Comparison of ENCODE assay signal across 9 mouse cellular contexts in the genomic region with DNA sequence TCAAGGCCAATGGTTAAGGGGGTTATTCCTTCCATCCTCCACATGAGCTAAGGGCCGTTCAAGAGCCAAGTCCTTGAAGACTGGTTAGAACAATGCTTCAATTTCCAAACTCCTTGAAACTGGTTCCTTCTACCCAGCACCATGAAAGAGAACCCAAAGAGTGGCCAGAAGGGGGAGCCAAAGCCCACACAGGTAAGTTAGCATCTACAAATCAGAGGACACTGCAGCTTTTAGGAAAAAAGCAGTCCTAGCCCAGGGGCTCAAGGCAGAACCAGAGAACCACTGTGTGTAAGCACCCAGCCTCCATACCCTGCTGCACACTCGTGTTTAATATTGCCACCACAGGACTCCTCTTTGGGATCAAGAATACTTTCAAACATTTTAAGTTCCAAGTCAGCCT. TPM values are rescaled to one million over a fixed set of nuclear protein-coding genes. Genes with fewer than 3 reads are reported as not detected.
DNase-seq lines count a peak whose midpoint lies in the region; ATAC-seq lines count a peak whose summit lies in the region.
"Had no signal": no experiment of that assay in that cellular context is flagged by ENCODE, and none has a peak within 500 bp of the region (broad histone marks: within the 10 kb centered on the region; RNA-seq: fewer than 3 reads in every experiment).

No protein-coding gene starts in this region.

- H3K27ac ChIP-seq in heart, embryonic 10.5 days, result no peak overlapping the region
- H3K27ac ChIP-seq: lung, embryonic 15.5 days had no signal

- no peak overlapping the region for H3K4me3 ChIP-seq in heart, embryonic 10.5 days
- H3K4me3 ChIP-seq: lung, embryonic 15.5 days had no signal

- peaks cover 56% of the 10 kb centered on the region for H3K36me3 ChIP-seq in heart, embryonic 10.5 days

- WGBS in heart, embryonic 10.5 days, result 43% methylated on average over 2 of the region's 2 CpGs

- no peaks in the 10 kb centered on the region for H3K27me3 ChIP-seq in heart, embryonic 10.5 days (ENCODE audit: insufficient read depth, poor library complexity, severe bottlenecking)
- H3K27me3 ChIP-seq: lung, embryonic 15.5 days had no signal

- peak; percentile 57 for DNase-seq in heart, adult 8-10 months (ENCODE audit: low spot score)
- no peak for DNase-seq in heart, embryonic 10.5 days (ENCODE audit: low spot score)
- DNase-seq in WW6 (ENCODE audit: low read depth, low spot score), result peak; percentile 29
- DNase-seq in embryo, embryonic 10 days (ENCODE audit: low spot score), result peak; percentile 74
- DNase-seq in heart, postnatal 4 days, result peak; percentile 67
- peak; percentile 54 to 71 for DNase-seq in layer of hippocampus, postnatal 10 days (ENCODE audit: low spot score in 2 of 2)
- peak; percentile 39 to 61 for DNase-seq in spleen, postnatal 36 days (ENCODE audit: low spot score in 2 of 2)

- peaks cover 20% of the 10 kb centered on the region for H3K4me1 ChIP-seq in heart, embryonic 10.5 days
- H3K4me1 ChIP-seq: lung, embryonic 15.5 days had no signal

- H3K9me3 ChIP-seq in heart, embryonic 10.5 days, result no peaks in the 10 kb centered on the region
- H3K9me3 ChIP-seq: lung, embryonic 15.5 days had no signal

- 0 out of 2 replicates have a peak, but pooled peaks have one; percentile 23 for ATAC-seq in megakaryocyte, adult 5-6 weeks (ENCODE audit: poor library complexity, severe bottlenecking)

RNA-seq across cellular contexts. Expression of gene Ikbke, which starts 11.2 kb away (rescaled TPM):
- 1 to 10 TPM in 3 of 4 experiments, under 1 TPM in 1; 0.95 to 1.4 (median 1.1) TPM for total RNA-seq in heart, adult 8-10 months (2022)
- 1.8 and 2.3 TPM in 2 replicates for polyA plus RNA-seq in heart, embryonic 10.5 days (2016; fragmentation: Nextera tagmentation; extraction: Ambion mirVana)
- total RNA-seq in heart, postnatal 4 days (2021), result 1 to 10 TPM; 2.9 to 3.0 TPM
- 1 to 10 TPM; 2.5 to 3.6 TPM for total RNA-seq in layer of hippocampus, postnatal 10 days (2021)
- 18.6 and 28.4 TPM in 2 replicates for total RNA-seq in megakaryocyte, adult 5-6 weeks (2015)
- 24.1 and 24.9 TPM in 2 replicates for total RNA-seq in megakaryocyte, adult 5-6 weeks (2017)

RNA-seq across cellular contexts. Expression of gene Rassf5, which starts 45.6 kb away (rescaled TPM):
- 1 to 10 TPM; 1.4 to 2.6 (median 1.5) TPM for total RNA-seq in heart, adult 8-10 months (2022)
- polyA plus RNA-seq in heart, embryonic 10.5 days (2016; fragmentation: Nextera tagmentation; extraction: Ambion mirVana), result 44.4 and 64.0 TPM in 2 replicates
- 1 to 10 TPM; 4.4 to 4.5 TPM for total RNA-seq in heart, postnatal 4 days (2021)
- 10 to 100 TPM; 20.0 to 21.0 TPM for total RNA-seq in layer of hippocampus, postnatal 10 days (2021)
- total RNA-seq in megakaryocyte, adult 5-6 weeks (2015), result 81.7 and 97.9 TPM in 2 replicates
- 99.6 and 110 TPM in 2 replicates for total RNA-seq in megakaryocyte, adult 5-6 weeks (2017)

Comparison
In these comparisons a context has a peak if more than half of its experiments do, and no peak if none do; other contexts are left out.
1. RNA of gene Ikbke, which starts 11.2 kb away (total RNA-seq): 18.6 to 28.4 TPM in megakaryocyte, adult 5-6 weeks; 2.5 to 3.6 TPM in layer of hippocampus, postnatal 10 days, 2.9 to 3.0 TPM in heart, postnatal 4 days and 0.95 to 1.4 TPM in heart, adult 8-10 months; every median in the first group is over 4 times any median in the second.